Mouse (Mus musculus) monocyte, adult 59 days (primary cell): ENCODE data around the gene P3h4. TPM values are rescaled to one million over a fixed set of nuclear protein-coding genes. Genes with fewer than 3 reads are reported as not detected.

Experiments
- total RNA-seq, 2 experiments: library from RNA; stranded (reverse); gene quantifications; one replicate each; pipeline ENCODE4 v1.2.4; 2023

The P3h4 gene
- total RNA-seq = under 1 TPM; 0.50 to 0.64 TPM

DNA sequence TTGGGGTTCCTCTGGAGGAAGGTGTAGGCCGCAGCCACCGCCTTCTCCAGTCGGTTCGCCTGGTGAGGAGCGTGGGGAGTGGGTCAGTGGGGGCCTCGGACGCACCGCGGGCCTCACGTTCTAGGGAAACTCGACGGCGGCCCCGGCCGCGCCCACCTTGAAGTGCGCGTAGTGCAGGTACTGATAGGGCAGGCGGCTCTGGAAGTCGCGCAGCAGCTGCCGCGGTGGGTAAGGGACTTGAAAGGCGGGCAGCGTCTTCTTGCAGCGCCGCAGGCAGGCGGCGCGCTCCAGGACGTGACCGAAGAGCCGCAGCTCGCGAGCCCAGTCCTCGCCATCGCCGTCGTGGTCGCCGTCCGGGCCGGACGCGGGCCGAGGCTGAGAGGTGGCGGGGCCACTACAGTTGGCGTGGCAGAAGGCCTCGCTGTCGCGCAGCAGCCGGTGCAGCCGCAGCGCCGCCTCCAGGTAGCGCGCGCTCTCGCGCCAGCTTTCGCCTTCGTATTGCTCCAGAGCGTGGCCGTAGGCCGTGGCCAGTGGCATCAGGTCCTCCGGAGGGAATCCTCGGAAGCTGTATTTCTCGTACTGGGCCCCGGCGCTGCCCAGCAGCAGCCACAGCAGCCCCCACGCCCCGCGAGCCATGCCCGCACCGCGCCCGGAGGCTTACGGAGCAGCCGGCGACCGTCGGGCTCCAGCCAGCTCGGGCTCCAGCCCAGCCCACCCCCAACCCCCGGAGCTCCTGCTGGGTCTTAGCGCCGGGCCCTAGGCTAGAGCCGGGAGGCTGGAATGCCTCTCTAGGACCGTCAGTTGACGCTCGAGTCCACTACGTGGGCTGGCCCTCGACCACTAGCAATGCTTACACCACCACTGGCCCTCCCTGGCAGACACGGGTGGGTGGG, at the start of gene P3h4:
Gene P3h4 (minus strand): TSS at position 816 of the 893 bp plus-strand sequence.

DNA sequence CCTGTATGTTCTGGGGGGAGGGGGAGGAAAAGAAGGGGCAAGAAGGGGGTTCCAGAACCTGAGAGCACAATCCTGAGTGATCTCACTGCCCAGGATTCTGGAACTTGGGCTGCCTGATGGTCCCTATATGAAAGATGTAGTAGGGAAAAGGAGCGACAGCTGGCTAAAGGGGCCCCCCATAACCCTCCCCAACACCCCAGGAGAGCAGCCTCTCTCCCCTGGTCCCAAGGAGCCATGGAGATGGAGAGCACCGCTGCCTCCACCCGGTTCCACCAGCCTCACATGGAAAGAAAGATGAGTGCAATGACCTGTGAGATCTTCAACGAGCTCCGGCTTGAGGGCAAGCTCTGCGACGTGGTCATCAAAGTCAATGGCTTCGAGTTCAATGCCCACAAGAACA, 27.2 kb upstream of the P3h4 start, which contains the start of the genes Nt5c3b and Klhl10:
Gene Nt5c3b (minus strand): TSS at position 12 of the 400 bp plus-strand sequence.
Gene Klhl10 (plus strand): TSS at position 121 of the 400 bp plus-strand sequence.

DNA sequence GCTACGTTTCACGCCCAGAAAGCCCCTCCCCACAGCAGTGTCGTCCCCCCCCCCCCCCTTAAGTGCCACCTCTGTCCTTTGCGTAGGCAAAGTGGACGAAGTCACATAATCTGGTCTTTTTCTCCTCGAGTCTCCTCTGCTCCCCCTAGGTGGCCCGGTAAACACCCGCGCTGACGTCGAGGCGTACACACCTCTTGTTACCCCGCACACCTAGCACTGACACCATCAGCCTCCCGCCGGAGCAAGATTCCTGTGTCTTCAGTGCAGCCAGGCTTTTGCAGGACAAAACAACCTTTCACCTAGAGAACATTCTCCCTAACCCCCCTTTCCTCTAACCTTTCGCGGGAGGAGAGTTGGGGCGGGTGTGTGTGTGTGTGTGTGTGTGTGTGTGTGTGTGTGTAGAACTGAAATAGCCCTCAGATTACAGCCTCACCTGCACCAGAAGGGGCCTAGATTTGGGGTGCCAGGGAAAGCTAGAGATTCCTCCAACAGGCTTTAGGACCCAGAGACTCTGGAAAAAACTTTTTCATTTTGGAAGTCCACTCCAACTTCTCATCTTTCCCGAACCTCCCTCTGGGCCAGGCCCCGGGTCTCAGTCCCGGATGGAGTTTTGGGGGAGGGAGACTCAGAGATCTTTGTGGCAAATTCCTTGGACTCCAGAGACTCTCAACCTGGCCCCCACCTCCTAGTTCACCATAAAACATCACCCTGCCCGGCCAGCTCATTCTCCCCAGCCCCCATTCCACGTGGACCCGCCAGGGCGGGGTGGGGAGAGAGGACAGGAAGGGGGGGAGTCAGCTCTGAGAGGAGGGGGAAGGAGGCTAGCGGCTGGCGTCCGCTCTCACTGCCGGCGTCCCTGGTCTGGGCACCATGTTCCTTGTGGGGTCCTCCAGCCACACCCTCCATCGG, 532 bp upstream of the P3h4 start, which contains the start of gene Fkbp10:
Gene Fkbp10 (plus strand): TSS at position 784 of the 909 bp plus-strand sequence.

DNA sequence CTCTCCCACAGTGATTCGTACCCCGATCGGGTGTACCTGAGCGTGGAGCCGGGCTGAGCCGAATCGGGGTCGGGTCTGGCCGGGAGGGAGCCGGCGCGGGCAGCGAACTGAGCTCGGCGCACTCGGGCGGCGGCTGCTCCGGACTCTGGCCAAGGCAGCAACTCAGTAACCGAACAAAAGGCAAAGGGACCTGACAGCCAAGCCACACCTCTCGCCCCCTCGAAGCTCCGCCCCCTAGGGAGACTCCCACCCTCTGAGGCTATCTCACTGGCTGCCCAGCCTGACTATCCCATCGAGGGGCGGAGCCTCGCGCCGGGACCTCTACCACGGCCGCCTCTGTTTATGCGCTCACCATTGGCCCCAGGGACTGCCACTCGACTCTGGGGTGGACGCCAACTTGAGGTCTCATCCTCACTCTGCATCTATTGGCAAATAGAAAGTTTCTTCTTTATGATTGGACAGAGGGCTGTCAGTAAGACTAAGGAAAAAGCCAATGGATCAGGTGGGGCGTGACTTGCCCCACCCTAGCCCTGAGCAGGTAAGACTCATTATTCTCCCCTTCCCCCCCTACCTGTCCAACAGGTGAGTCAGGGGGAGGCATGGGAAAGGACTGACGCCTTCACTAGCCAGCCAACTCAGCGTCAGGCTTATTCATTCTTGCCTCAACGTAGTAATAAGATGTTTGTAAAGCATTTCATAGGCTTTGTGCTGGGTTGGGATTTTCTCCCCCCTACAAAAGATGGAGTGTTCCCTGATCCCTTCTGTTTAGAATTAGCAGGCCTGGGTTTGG, 16.8 kb downstream of the P3h4 start, which contains the start of gene Jup:
Gene Jup (minus strand): TSS at position 164 of the 790 bp plus-strand sequence.

Other genes with a start within 250 kb of the P3h4 start
- not detected for gene Krt9, start 221.6 kb downstream of the P3h4 start, total RNA-seq
- gene Krt14, start 207.3 kb downstream of the P3h4 start, total RNA-seq = not detected
- not detected for gene Krt16, start 165.9 kb downstream of the P3h4 start, total RNA-seq
- gene Krt17, start 153.8 kb downstream of the P3h4 start, total RNA-seq = not detected
- not detected for gene Krt42, start 145.0 kb downstream of the P3h4 start, total RNA-seq
- gene Eif1, start 95.0 kb downstream of the P3h4 start, total RNA-seq = 1,000 to 10,000 TPM; 1,552 to 1,553 TPM
- gene Gast, start 80.4 kb downstream of the P3h4 start, total RNA-seq = not detected
- gene Hap1, start 58.7 kb downstream of the P3h4 start, total RNA-seq = 10 to 100 TPM; 18.6 to 22.0 TPM
- 100 to 1,000 TPM; 124 to 141 TPM for gene Jup, start 17.1 kb downstream of the P3h4 start, total RNA-seq
- gene Fkbp10, start 861 bp upstream of the P3h4 start, total RNA-seq = under 1 TPM in 1 of 2 experiments, not detected in 1; 0.34 TPM
- gene Nt5c3b, start 27.0 kb upstream of the P3h4 start, total RNA-seq = 10 to 100 TPM in 1 of 2 experiments, 1 to 10 TPM in 1; 9.8 to 11.3 TPM
- gene Klhl10, start 27.1 kb upstream of the P3h4 start, total RNA-seq = under 1 TPM in 1 of 2 experiments, not detected in 1; 0.97 TPM
- gene Klhl11, start 57.9 kb upstream of the P3h4 start, total RNA-seq = 10 to 100 TPM; 14.6 to 16.6 TPM
- gene Acly, start 113.2 kb upstream of the P3h4 start, total RNA-seq = 100 to 1,000 TPM; 163 to 168 TPM
- under 1 TPM; 0.27 to 0.39 TPM for gene Ttc25, start 130.8 kb upstream of the P3h4 start, total RNA-seq
- 10 to 100 TPM; 24.0 to 27.3 TPM for gene Cnp, start 160.1 kb upstream of the P3h4 start, total RNA-seq
- gene Nkiras2, start 204.4 kb upstream of the P3h4 start, total RNA-seq = 100 to 1,000 TPM; 104 to 119 TPM
- gene Dnajc7, start 205.3 kb upstream of the P3h4 start, total RNA-seq = 100 to 1,000 TPM; 248 to 252 TPM